In genomic region chr2:20555706-20556105, GRCm38 (mm10) we compare ENCODE assay signal across 14 mouse cellular contexts.
"Had no signal": no experiment of that assay in that cellular context is flagged by ENCODE, and none has a peak within 500 bp of the region (broad histone marks: within the 10 kb centered on the region; RNA-seq: fewer than 3 reads in every experiment).

No protein-coding gene starts in this region.

- H3K4me2 ChIP-seq: liver, embryonic 11.5 days; liver, embryonic 15.5 days; midbrain, embryonic 13.5 days; neural tube, embryonic 12.5 days had no signal

- H3K36me3 ChIP-seq: limb, embryonic 10.5 days; liver, embryonic 15.5 days; midbrain, embryonic 13.5 days; neural tube, embryonic 12.5 days had no signal

- H3K4me3 ChIP-seq: limb, embryonic 10.5 days; liver, embryonic 15.5 days; midbrain, embryonic 13.5 days; myocyte; neural tube, embryonic 12.5 days had no signal

- H3K4me1 ChIP-seq: liver, embryonic 15.5 days; midbrain, embryonic 13.5 days; neural tube, embryonic 12.5 days had no signal

- H3K27ac ChIP-seq: kidney, postnatal 0 days; limb, embryonic 10.5 days; liver, embryonic 15.5 days; midbrain, embryonic 13.5 days; neural tube, embryonic 12.5 days had no signal

- H3K27me3 ChIP-seq: liver, embryonic 15.5 days; midbrain, embryonic 13.5 days; neural tube, embryonic 12.5 days had no signal

- DNase-seq: kidney, adult 11 months; kidney, adult 9 months; kidney, postnatal 36 days; lung, postnatal 36 days; thymus, adult 2 months; thymus, postnatal 4 days had no signal

- H3K9ac ChIP-seq: liver, embryonic 15.5 days; midbrain, embryonic 13.5 days; neural tube, embryonic 12.5 days had no signal

- ATAC-seq: lung, postnatal 0 days; midbrain, embryonic 13.5 days had no signal

- H3K9me3 ChIP-seq: limb, embryonic 10.5 days; liver, embryonic 15.5 days; midbrain, embryonic 13.5 days; neural tube, embryonic 12.5 days had no signal
